ENCODE assay signal across 18 mouse cellular contexts in genomic region chr3:83704559-83704958, GRCm38 (mm10).
DNase-seq lines count a peak whose midpoint lies in the region; ATAC-seq and TF ChIP-seq lines count a peak whose summit lies in the region.
"Had no signal": no experiment of that assay in that cellular context is flagged by ENCODE, and none has a peak within 500 bp of the region (broad histone marks: within the 10 kb centered on the region; RNA-seq: fewer than 3 reads in every experiment).

No protein-coding gene starts in this region.

- H3K36me3 ChIP-seq in kidney, adult 2 months (ENCODE audit: control insufficient read depth, insufficient read depth, low read length) = no peaks in the 10 kb centered on the region
- H3K36me3 ChIP-seq in hindbrain, embryonic 10.5 days = no peaks in the 10 kb centered on the region
- H3K36me3 ChIP-seq: neural tube, embryonic 13.5 days had no signal

- WGBS in kidney, adult 2 months = 32% methylated on average over 11 of the region's 11 CpGs
- WGBS in hindbrain, embryonic 10.5 days = 93% methylated on average over 11 of the region's 11 CpGs

- peaks cover 2% of the 10 kb centered on the region; the same call in 1 of the 2 replicates for H3K4me1 ChIP-seq in kidney, adult 2 months (ENCODE audit: control insufficient read depth, insufficient read depth, low read length)
- peaks cover 5% of the 10 kb centered on the region for H3K4me1 ChIP-seq in hindbrain, embryonic 10.5 days (replicated peaks)

- DNase-seq in cerebellum, postnatal 10 days = peak; percentile 13 to 15
- DNase-seq in cerebellum, postnatal 4 days (ENCODE audit: low spot score in 2 of 2) = no peak
- peak; percentile 74 for DNase-seq in kidney, adult 2 months
- no peak for DNase-seq in kidney, postnatal 10 days
- DNase-seq in 416B (ENCODE audit: low read depth) = peak; percentile 28
- DNase-seq in thymus, postnatal 10 days (ENCODE audit: low spot score in 2 of 2) = no peak
- DNase-seq in hindbrain, embryonic 10.5 days (ENCODE audit: low spot score) = no peak
- DNase-seq: cerebellum, adult 2 months; gastrocnemius, postnatal 25 days; heart, postnatal 4 days; left cerebral cortex, postnatal 4 days; lung, embryonic 14.5 days; right cerebral cortex, postnatal 4 days had no signal

- H3K27me3 ChIP-seq in kidney, adult 2 months (replicated peaks; ENCODE audit: control insufficient read depth, insufficient read depth, low read length) = no peaks in the 10 kb centered on the region
- no peaks in the 10 kb centered on the region for H3K27me3 ChIP-seq in hindbrain, embryonic 10.5 days (ENCODE audit: insufficient read depth, poor library complexity, severe bottlenecking)
- H3K27me3 ChIP-seq: neural tube, embryonic 13.5 days had no signal

- H3K27ac ChIP-seq in kidney, adult 2 months (ENCODE audit: insufficient read depth, low read depth, low read length) = no peak overlapping the region
- no peak overlapping the region for H3K27ac ChIP-seq in hindbrain, embryonic 10.5 days
- H3K27ac ChIP-seq: hindbrain, postnatal 0 days; kidney, postnatal 0 days; macrophage; neural tube, embryonic 13.5 days had no signal

- no peak for TF ChIP-seq POLR2A in kidney, adult 2 months (IDR thresholded peaks at IDR 0.05; ENCODE audit: low read depth, low read length)

- 0 out of 2 replicates have a peak, but pooled peaks have one; percentile 10 for ATAC-seq in common myeloid progenitor, adult 5-6 weeks (replicated peaks; ENCODE audit: low read depth, poor library complexity, severe bottlenecking)
- ATAC-seq: hindbrain, postnatal 0 days had no signal

- no peak for TF ChIP-seq CTCF in kidney, adult 2 months (conservative IDR thresholded peaks at IDR 0.05; ENCODE audit: insufficient read depth, insufficient read length, low read depth, low read length)

- H3K9me3 ChIP-seq in hindbrain, embryonic 10.5 days = no peaks in the 10 kb centered on the region
- H3K9me3 ChIP-seq: neural tube, embryonic 13.5 days had no signal

- H3K4me3 ChIP-seq in kidney, adult 2 months (ENCODE audit: insufficient read depth, low read depth, low read length) = no peak overlapping the region
- no peak overlapping the region for H3K4me3 ChIP-seq in hindbrain, embryonic 10.5 days
- H3K4me3 ChIP-seq: neural tube, embryonic 13.5 days had no signal

Comparison
In these comparisons a context has a peak if more than half of its experiments do, and no peak if none do; other contexts are left out.
1. DNase-seq: peak in cerebellum, postnatal 10 days (2 of 2), kidney, adult 2 months (single experiment) and 416B (single experiment); none in cerebellum, postnatal 4 days (0 of 2), kidney, postnatal 10 days (single experiment), thymus, postnatal 10 days (0 of 2) and hindbrain, embryonic 10.5 days (single experiment).